Mouse (Mus musculus) lung, postnatal 36 days (tissue): ENCODE measurements around the gene Clk3.
A peak's percentile ranks its signal among the peaks of the same experiment; 100 is the strongest.
"Not testable (repeated sequence)": the region's sequence is repeated elsewhere in the genome, so short reads cannot be mapped to it uniquely, and the experiment has no call there.

Experiments used
- DNase-seq: peaks from one replicate; pipeline ENCODE4 v3.0.0; 2022; ENCODE audit warnings: mixed read lengths

Clk3 gene

GRCm38 (mm10) chr9:57722371-57722770 is 43.3 kb downstream of the Clk3 start:
- no peak for DNase-seq

GRCm38 (mm10) chr9:57720736-57721135 is 44.9 kb downstream of the Clk3 start:
- no peak for DNase-seq

- DNase-seq: peak; percentile 38
Measured at GRCm38 (mm10) chr9:57718408-57718807, 47.3 kb downstream of the Clk3 start.

GRCm38 (mm10) chr9:57712194-57712593 is 53.5 kb downstream of the Clk3 start:
- no peak for DNase-seq

- not testable (repeated sequence) for DNase-seq
Measured at GRCm38 (mm10) chr9:57710214-57710613, 55.4 kb downstream of the Clk3 start.

- peak; percentile 50 for DNase-seq
Measured at GRCm38 (mm10) chr9:57708720-57709274, 56.9 kb downstream of the Clk3 start.

GRCm38 (mm10) chr9:57708068-57708719 is 57.5 kb downstream of the Clk3 start, which contains the start of gene Edc3:
Gene Edc3, plus strand, starts transcription at chr9:57708540.
- peak; percentile 95 for DNase-seq

GRCm38 (mm10) chr9:57706496-57706895 is 59.2 kb downstream of the Clk3 start:
- no peak for DNase-seq
